Mouse (Mus musculus) heart, embryonic 10.5 days (tissue): ENCODE measurements around the gene Tmem229b. TPM values are rescaled to one million over a fixed set of nuclear protein-coding genes. Genes with fewer than 3 reads are reported as not detected.
"Not testable (repeated sequence)": the region's sequence is repeated elsewhere in the genome, so short reads cannot be mapped to it uniquely, and the experiment has no call there.

Experiments used
- DNase-seq: peaks from one replicate; pipeline ENCODE4 v3.0.0-alpha.2; 2017; ENCODE audit warnings: low spot score
- H3K27ac ChIP-seq: fragments of 300-500 bp; sonication (generic); 2 replicates; pipeline ENCODE4 v1.5.1; 2016; ENCODE audit warnings: mild to moderate bottlenecking
- H3K27me3 ChIP-seq: fragments of 300-500 bp; sonication (generic); 2 replicates; pipeline ENCODE4 v1.6.1; 2016; ENCODE audit warnings: mild to moderate bottlenecking; ENCODE audit not compliant: poor library complexity, insufficient read depth, severe bottlenecking
- H3K36me3 ChIP-seq: fragments of 300-500 bp; sonication (generic); 2 replicates; pipeline ENCODE4 v1.6.1; 2016; ENCODE audit warnings: mild to moderate bottlenecking, moderate library complexity
- H3K4me1 ChIP-seq: fragments of 300-500 bp; sonication (generic); 2 replicates; pipeline ENCODE4 v1.6.1; 2016; ENCODE audit warnings: mild to moderate bottlenecking
- H3K4me3 ChIP-seq: fragments of 300-500 bp; sonication (generic); 2 replicates; pipeline ENCODE4 v1.5.1; 2016; ENCODE audit warnings: mild to moderate bottlenecking, moderate library complexity
- H3K9me3 ChIP-seq: fragments of 300-500 bp; sonication (generic); 2 replicates; pipeline ENCODE4 v1.6.1; 2016; ENCODE audit warnings: mild to moderate bottlenecking, moderate library complexity
- WGBS: fragments of 180-500 bp; shearing (Covaris S2); methylation state at CpG from one replicate; pipeline ENCODE4 v1.1.7; 2016; 5-methylcytosine and 5-hydroxymethylcytosine counted together
- polyA plus RNA-seq: library from polyadenylated mRNA; unstranded; fragments of >200 nt; fragmentation: Nextera tagmentation; extraction: Ambion mirVana; gene quantifications from 2 replicates; pipeline ENCODE4 v1.2.1, GENCODE M21; 2016

Gene Tmem229b
- polyA plus RNA-seq, 1 experiment from 2014 or later: 2.3 TPM

- 64% methylated on average over 2 of the region's 2 CpGs for WGBS
- no peaks in the 10 kb centered on the region for H3K9me3 ChIP-seq
- no peaks in the 10 kb centered on the region for H3K36me3 ChIP-seq
- H3K4me1 ChIP-seq: peaks cover 4% of the 10 kb centered on the region; the same call in 1 of the 2 replicates
- no peak overlapping the region for H3K27ac ChIP-seq
- no peak overlapping the region for H3K4me3 ChIP-seq
- no peak for DNase-seq
- H3K27me3 ChIP-seq: no peaks in the 10 kb centered on the region
Measured at GRCm38 (mm10) chr12:78973779-78974178, 33.6 kb downstream of the Tmem229b start.

- Histone ChIP-seq H3K27ac (no peak overlapping the region), H3K4me1 (no peaks in the 10 kb centered on the region), H3K36me3 (no peaks in the 10 kb centered on the region), H3K9me3 (no peaks in the 10 kb centered on the region), H3K27me3 (no peaks in the 10 kb centered on the region), H3K4me3 (no peak overlapping the region)
- no peak for DNase-seq
- 60% methylated on average over 2 of the region's 2 CpGs for WGBS
Measured at GRCm38 (mm10) chr12:78971649-78972048, 35.8 kb downstream of the Tmem229b start.

GRCm38 (mm10) chr12:78970725-78971124 lies 36.7 kb downstream of the Tmem229b start:
- 76% methylated on average over 7 of the region's 7 CpGs for WGBS
- Histone ChIP-seq H3K4me1 (no peaks in the 10 kb centered on the region), H3K27ac (no peak overlapping the region), H3K36me3 (no peaks in the 10 kb centered on the region), H3K27me3 (no peaks in the 10 kb centered on the region), H3K9me3 (no peaks in the 10 kb centered on the region), H3K4me3 (no peak overlapping the region)
- DNase-seq: no peak

- not testable (repeated sequence) for H3K36me3 ChIP-seq, H3K9me3 ChIP-seq, H3K27me3 ChIP-seq, H3K4me1 ChIP-seq, H3K27ac ChIP-seq, DNase-seq, H3K4me3 ChIP-seq
- 87% methylated on average over 11 of the region's 11 CpGs for WGBS
Measured at GRCm38 (mm10) chr12:78964496-78964895, 42.9 kb downstream of the Tmem229b start.

- Histone ChIP-seq H3K27me3 (no peaks in the 10 kb centered on the region), H3K4me1 (peaks cover 2% of the 10 kb centered on the region; the same call in 1 of the 2 replicates), H3K27ac (no peak overlapping the region), H3K9me3 (peaks cover 12% of the 10 kb centered on the region; the same call in 1 of the 2 replicates), H3K36me3 (no peaks in the 10 kb centered on the region), H3K4me3 (no peak overlapping the region)
- 77% methylated on average over 4 of the region's 4 CpGs for WGBS
- no peak for DNase-seq
Measured at GRCm38 (mm10) chr12:78956405-78956804, 51.0 kb downstream of the Tmem229b start.

GRCm38 (mm10) chr12:78952484-78952883 lies 54.9 kb downstream of the Tmem229b start:
- Histone ChIP-seq H3K4me1 (peaks cover 2% of the 10 kb centered on the region; the same call in 1 of the 2 replicates), H3K9me3 (peaks cover 12% of the 10 kb centered on the region; the same call in 1 of the 2 replicates), H3K27me3 (no peaks in the 10 kb centered on the region), H3K27ac (no peak overlapping the region), H3K36me3 (no peaks in the 10 kb centered on the region), H3K4me3 (no peak overlapping the region)
- DNase-seq: no peak
- WGBS: 60% methylated on average over 3 of the region's 3 CpGs

- peaks cover 2% of the 10 kb centered on the region; the same call in 1 of the 2 replicates for H3K4me1 ChIP-seq
- no peaks in the 10 kb centered on the region for H3K36me3 ChIP-seq
- H3K27ac ChIP-seq: no peak overlapping the region
- 49% methylated on average over 11 of the region's 11 CpGs for WGBS
- no peak for DNase-seq
- no peaks in the 10 kb centered on the region for H3K27me3 ChIP-seq
- no peak overlapping the region for H3K4me3 ChIP-seq
- 0 out of 2 replicates have a peak, but pooled peaks cover 8% of the 10 kb centered on the region for H3K9me3 ChIP-seq
Measured at GRCm38 (mm10) chr12:78952053-78952452, 55.4 kb downstream of the Tmem229b start.

GRCm38 (mm10) chr12:78947661-78948060 lies 59.8 kb downstream of the Tmem229b start:
- no peak overlapping the region for H3K4me3 ChIP-seq
- peaks cover 2% of the 10 kb centered on the region; the same call in 1 of the 2 replicates for H3K4me1 ChIP-seq
- DNase-seq: no peak
- H3K9me3 ChIP-seq: no peaks in the 10 kb centered on the region
- no peaks in the 10 kb centered on the region for H3K36me3 ChIP-seq
- H3K27ac ChIP-seq: no peak overlapping the region
- peaks cover 16% of the 10 kb centered on the region for H3K27me3 ChIP-seq
- 55% methylated on average over 5 of the region's 5 CpGs for WGBS

- Histone ChIP-seq H3K4me1 (peaks cover 1% of the 10 kb centered on the region; the same call in 1 of the 2 replicates), H3K27ac (no peak overlapping the region), H3K4me3 (no peak overlapping the region), H3K27me3 (peaks cover 21% of the 10 kb centered on the region), H3K9me3 (no peaks in the 10 kb centered on the region), H3K36me3 (no peaks in the 10 kb centered on the region)
- DNase-seq: no peak
- WGBS: 83% methylated on average over 6 of the region's 6 CpGs
Measured at GRCm38 (mm10) chr12:78947161-78947560, 60.3 kb downstream of the Tmem229b start.

GRCm38 (mm10) chr12:78942931-78943330 lies 64.5 kb downstream of the Tmem229b start:
- Histone ChIP-seq H3K36me3 (no peaks in the 10 kb centered on the region), H3K4me3 (no peak overlapping the region), H3K4me1 (no peaks in the 10 kb centered on the region), H3K9me3 (no peaks in the 10 kb centered on the region), H3K27ac (no peak overlapping the region), H3K27me3 (peaks cover 23% of the 10 kb centered on the region)
- DNase-seq: no peak
- 81% methylated on average over 6 of the region's 6 CpGs for WGBS

GRCm38 (mm10) chr12:78940081-78940480 lies 67.3 kb downstream of the Tmem229b start:
- H3K4me3 ChIP-seq: no peak overlapping the region
- H3K27ac ChIP-seq: no peak overlapping the region
- WGBS: 77% methylated on average over 5 of the region's 5 CpGs
- peaks cover 17% of the 10 kb centered on the region for H3K27me3 ChIP-seq
- no peaks in the 10 kb centered on the region for H3K36me3 ChIP-seq
- DNase-seq: no peak
- peaks cover 6% of the 10 kb centered on the region for H3K4me1 ChIP-seq
- no peaks in the 10 kb centered on the region for H3K9me3 ChIP-seq

GRCm38 (mm10) chr12:78939393-78940037 lies 67.9 kb downstream of the Tmem229b start:
- no peaks in the 10 kb centered on the region for H3K9me3 ChIP-seq
- H3K27me3 ChIP-seq: peaks cover 17% of the 10 kb centered on the region
- H3K4me3 ChIP-seq: no peak overlapping the region
- no peak for DNase-seq
- no peaks in the 10 kb centered on the region for H3K36me3 ChIP-seq
- peaks cover 6% of the 10 kb centered on the region for H3K4me1 ChIP-seq
- no peak overlapping the region for H3K27ac ChIP-seq
- WGBS: 62% methylated on average over 7 of the region's 7 CpGs

- H3K36me3 ChIP-seq: no peaks in the 10 kb centered on the region
- H3K27ac ChIP-seq: 0 out of 2 replicates have a peak overlapping the region, but pooled peaks have one; percentile 29
- H3K9me3 ChIP-seq: no peaks in the 10 kb centered on the region
- DNase-seq: no peak
- H3K4me3 ChIP-seq: no peak overlapping the region
- H3K27me3 ChIP-seq: no peaks in the 10 kb centered on the region
- WGBS: 49% methylated on average over 4 of the region's 4 CpGs
- peaks cover 6% of the 10 kb centered on the region for H3K4me1 ChIP-seq
Measured at GRCm38 (mm10) chr12:78936494-78936893, 70.9 kb downstream of the Tmem229b start.
